ENCODE assay signal across 32 mouse cellular contexts in the genomic region with DNA sequence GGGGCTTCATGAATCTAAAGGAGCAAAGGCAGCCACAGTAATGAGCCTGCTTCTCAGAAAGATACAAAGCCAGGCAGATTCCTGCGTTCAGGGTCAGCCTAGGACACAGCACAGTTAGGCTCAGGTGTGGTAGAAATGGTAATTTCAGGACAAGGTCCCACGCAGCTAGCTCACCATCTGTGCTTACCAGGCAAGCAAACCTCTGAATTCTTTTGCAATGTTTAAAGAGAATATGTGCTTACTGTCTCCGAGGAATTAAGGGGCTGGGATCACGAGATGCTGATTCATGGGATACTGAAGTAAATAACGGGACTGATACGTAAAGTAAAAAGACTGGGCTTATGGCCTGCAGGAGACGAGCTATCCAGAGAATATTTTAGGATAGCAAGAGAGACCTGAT.
DNase-seq lines count a peak whose midpoint lies in the region; ATAC-seq and TF ChIP-seq lines count a peak whose summit lies in the region.
"Had no signal": no experiment of that assay in that cellular context is flagged by ENCODE, and none has a peak within 500 bp of the region (broad histone marks: within the 10 kb centered on the region; RNA-seq: fewer than 3 reads in every experiment).

No protein-coding gene starts in this region.

- H3K9me3 ChIP-seq in midbrain, embryonic 11.5 days (ENCODE audit: control insufficient read depth, low read length), result no peaks in the 10 kb centered on the region
- H3K9me3 ChIP-seq in midbrain, embryonic 15.5 days, result no peaks in the 10 kb centered on the region
- no peaks in the 10 kb centered on the region for H3K9me3 ChIP-seq in limb, embryonic 10.5 days (replicated peaks)
- H3K9me3 ChIP-seq: embryonic facial prominence, embryonic 10.5 days; embryonic facial prominence, embryonic 15.5 days; forebrain, embryonic 12.5 days; heart, embryonic 10.5 days; heart, embryonic 15.5 days; hindbrain, embryonic 12.5 days; limb, embryonic 13.5 days; lung, embryonic 15.5 days; neural tube, embryonic 15.5 days had no signal

- H3K27me3 ChIP-seq in cerebellum, adult 2 months (ENCODE audit: control insufficient read depth, insufficient read depth, low read length), result no peaks in the 10 kb centered on the region
- H3K27me3 ChIP-seq in midbrain, embryonic 11.5 days (ENCODE audit: control insufficient read depth, insufficient read depth, low read length), result no peaks in the 10 kb centered on the region
- H3K27me3 ChIP-seq in midbrain, embryonic 15.5 days (replicated peaks), result no peaks in the 10 kb centered on the region
- no peaks in the 10 kb centered on the region for H3K27me3 ChIP-seq in limb, embryonic 10.5 days (ENCODE audit: low read depth, poor library complexity, severe bottlenecking)
- H3K27me3 ChIP-seq: embryonic facial prominence, embryonic 15.5 days; forebrain, embryonic 12.5 days; heart, embryonic 15.5 days; hindbrain, embryonic 12.5 days; limb, embryonic 13.5 days; lung, embryonic 15.5 days; neural tube, embryonic 15.5 days; Patski had no signal

- H3K36me3 ChIP-seq in midbrain, embryonic 11.5 days (ENCODE audit: control insufficient read depth, insufficient read depth, low read length), result no peaks in the 10 kb centered on the region
- H3K36me3 ChIP-seq in midbrain, embryonic 15.5 days (replicated peaks), result no peaks in the 10 kb centered on the region
- no peaks in the 10 kb centered on the region for H3K36me3 ChIP-seq in limb, embryonic 10.5 days
- H3K36me3 ChIP-seq: embryonic facial prominence, embryonic 10.5 days; embryonic facial prominence, embryonic 15.5 days; forebrain, embryonic 12.5 days; heart, embryonic 10.5 days; heart, embryonic 15.5 days; hindbrain, embryonic 12.5 days; limb, embryonic 13.5 days; lung, embryonic 15.5 days; neural tube, embryonic 15.5 days had no signal

- no peak overlapping the region for H3K4me2 ChIP-seq in midbrain, embryonic 11.5 days
- no peak overlapping the region for H3K4me2 ChIP-seq in midbrain, embryonic 15.5 days
- H3K4me2 ChIP-seq: embryonic facial prominence, embryonic 15.5 days; forebrain, embryonic 12.5 days; heart, embryonic 15.5 days; hindbrain, embryonic 12.5 days; limb, embryonic 13.5 days; liver, embryonic 11.5 days; lung, embryonic 15.5 days; neural tube, embryonic 15.5 days had no signal

- peak; percentile 68 for ATAC-seq in midbrain, embryonic 11.5 days (ENCODE audit: low FRiP score)
- ATAC-seq in midbrain, embryonic 15.5 days (replicated peaks), result no peak
- ATAC-seq in granulocyte monocyte progenitor cell, adult 5-6 weeks (replicated peaks; ENCODE audit: poor library complexity, severe bottlenecking), result no peak
- ATAC-seq: forebrain, postnatal 0 days; inflammation-experienced regulatory T-cells, adult 6 months; Patski had no signal

- TF ChIP-seq CTCF in cerebellum, adult 2 months (IDR thresholded peaks at IDR 0.05; ENCODE audit: borderline replicate concordance, insufficient read depth, low read depth, low read length), result no peak

- no peak for TF ChIP-seq POLR2A in cerebellum, adult 2 months (IDR thresholded peaks at IDR 0.05; ENCODE audit: borderline replicate concordance, insufficient read depth, low read length)

- H3K27ac ChIP-seq in cerebellum, adult 2 months (ENCODE audit: insufficient read depth, low read length), result peak overlapping the region; percentile 28; the same call in 1 of the 2 replicates
- no peak overlapping the region for H3K27ac ChIP-seq in midbrain, embryonic 11.5 days (ENCODE audit: low read depth, low read length)
- no peak overlapping the region for H3K27ac ChIP-seq in midbrain, embryonic 15.5 days
- no peak overlapping the region for H3K27ac ChIP-seq in limb, embryonic 10.5 days
- H3K27ac ChIP-seq: embryonic facial prominence, embryonic 10.5 days; embryonic facial prominence, embryonic 15.5 days; forebrain, embryonic 12.5 days; heart, embryonic 10.5 days; heart, embryonic 15.5 days; hindbrain, embryonic 12.5 days; left cerebral cortex, adult 2 months; limb, embryonic 13.5 days; lung, embryonic 15.5 days; neural tube, embryonic 15.5 days had no signal

- H3K4me3 ChIP-seq in cerebellum, adult 2 months (replicated peaks; ENCODE audit: insufficient read depth, low read depth, low read length), result no peak overlapping the region
- no peak overlapping the region for H3K4me3 ChIP-seq in midbrain, embryonic 11.5 days (ENCODE audit: low read depth, low read length)
- H3K4me3 ChIP-seq in midbrain, embryonic 15.5 days, result no peak overlapping the region
- no peak overlapping the region for H3K4me3 ChIP-seq in limb, embryonic 10.5 days
- H3K4me3 ChIP-seq: embryonic facial prominence, embryonic 10.5 days; embryonic facial prominence, embryonic 15.5 days; forebrain, embryonic 12.5 days; heart, embryonic 10.5 days; heart, embryonic 15.5 days; hindbrain, embryonic 12.5 days; left cerebral cortex, adult 2 months; limb, embryonic 13.5 days; lung, embryonic 15.5 days; neural tube, embryonic 15.5 days had no signal

- no peak overlapping the region for H3K9ac ChIP-seq in midbrain, embryonic 11.5 days (ENCODE audit: low read length)
- H3K9ac ChIP-seq in midbrain, embryonic 15.5 days, result no peak overlapping the region
- H3K9ac ChIP-seq: embryonic facial prominence, embryonic 15.5 days; forebrain, embryonic 12.5 days; forebrain, postnatal 0 days; heart, embryonic 15.5 days; hindbrain, embryonic 12.5 days; limb, embryonic 13.5 days; lung, embryonic 15.5 days; neural tube, embryonic 15.5 days had no signal

- H3K4me1 ChIP-seq in cerebellum, adult 2 months (ENCODE audit: control insufficient read depth, insufficient read depth, low read length), result peaks cover 9% of the 10 kb centered on the region
- no peaks in the 10 kb centered on the region for H3K4me1 ChIP-seq in midbrain, embryonic 11.5 days (ENCODE audit: control insufficient read depth, insufficient read depth, low read length)
- H3K4me1 ChIP-seq in midbrain, embryonic 15.5 days, result no peaks in the 10 kb centered on the region
- no peaks in the 10 kb centered on the region for H3K4me1 ChIP-seq in limb, embryonic 10.5 days
- H3K4me1 ChIP-seq: embryonic facial prominence, embryonic 10.5 days; embryonic facial prominence, embryonic 15.5 days; forebrain, embryonic 12.5 days; heart, embryonic 10.5 days; heart, embryonic 15.5 days; hindbrain, embryonic 12.5 days; limb, embryonic 13.5 days; lung, embryonic 15.5 days; neural tube, embryonic 15.5 days had no signal

- peak in 1 of 2 experiments; percentile 18 for DNase-seq in cerebellum, adult 2 months
- no peak for DNase-seq in cerebellum, postnatal 4 days (ENCODE audit: low spot score in 2 of 2)
- DNase-seq in midbrain, embryonic 11.5 days (ENCODE audit: low spot score, missing footprints), result no peak
- peak; percentile 68 for DNase-seq in brain, adult 2 months (ENCODE audit: low read depth, low spot score)
- DNase-seq in cerebellum, adult 9-11 months, result peak; percentile 29
- DNase-seq in limb, embryonic 10.5 days (ENCODE audit: low spot score), result no peak
- DNase-seq: adrenal gland, postnatal 10 days; forebrain, postnatal 0 days; gastrocnemius, postnatal 14 days; heart, adult 11 months; kidney, adult 11 months; kidney, postnatal 25 days; retina, postnatal 1 day; right cerebral cortex, postnatal 25 days; spleen, adult 18-20 months; thymus, adult 18-20 months; thymus, postnatal 25 days had no signal

- 8% methylated on average over 7 of the region's 7 CpGs for WGBS in cerebellum, adult 2 months
- WGBS in midbrain, embryonic 11.5 days, result 79% methylated on average over 7 of the region's 7 CpGs
- WGBS in midbrain, embryonic 15.5 days, result 56% methylated on average over 7 of the region's 7 CpGs
- 89% methylated on average over 7 of the region's 7 CpGs for WGBS in limb, embryonic 10.5 days

Comparison
In these comparisons a context has a peak if more than half of its experiments do, and no peak if none do; other contexts are left out.
1. DNase-seq: peak in brain, adult 2 months (single experiment) and cerebellum, adult 9-11 months (single experiment); none in cerebellum, postnatal 4 days (0 of 2), midbrain, embryonic 11.5 days (single experiment) and limb, embryonic 10.5 days (single experiment).